8 mouse cellular contexts compared by ENCODE assay signal in the genomic region with DNA sequence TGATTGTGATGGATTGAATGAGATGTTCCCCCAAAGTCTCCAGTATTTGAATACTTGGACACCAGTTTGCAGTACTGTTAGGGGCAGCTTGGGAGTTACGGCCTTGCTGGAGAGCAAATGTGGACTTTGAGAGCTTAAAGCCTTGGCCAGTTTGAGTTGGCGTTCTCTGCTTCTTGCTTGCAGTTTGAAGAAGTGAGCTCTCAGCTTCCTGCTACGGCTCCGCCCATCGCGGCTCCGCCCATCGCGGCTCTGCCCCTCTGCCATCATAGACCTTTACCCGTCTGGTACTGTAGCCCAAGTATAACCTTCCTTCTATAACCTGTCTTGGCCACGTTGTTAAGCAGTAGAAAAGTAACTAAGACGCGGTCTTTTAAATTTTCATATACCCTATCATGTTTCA.
DNase-seq lines count a peak whose midpoint lies in the region; ATAC-seq and TF ChIP-seq lines count a peak whose summit lies in the region.

No protein-coding gene starts in this region.

- no peak overlapping the region for H3K4me2 ChIP-seq in hindbrain, embryonic 11.5 days (replicated peaks; ENCODE audit: low read depth, low read length)
- peak overlapping the region; percentile 70 for H3K4me2 ChIP-seq in limb, embryonic 12.5 days
- H3K4me2 ChIP-seq in midbrain, embryonic 13.5 days (replicated peaks), result peak overlapping the region; percentile 52

- no peak for ATAC-seq in hindbrain, embryonic 11.5 days (ENCODE audit: low FRiP score)
- no peak for ATAC-seq in limb, embryonic 12.5 days (ENCODE audit: insufficient number of reproducible peaks, insufficient read depth, low FRiP score, low TSS enrichment, low read depth)
- no peak for ATAC-seq in midbrain, embryonic 13.5 days

- intact Hi-C loops in left cerebral cortex, adult 2 months (cut with DNase I), result loop anchor here (2.0 to 5.0 kb wide), 4 partner anchors 141 to 618 kb away; partner anchors contain the start of gene Rpf1

- WGBS in hindbrain, embryonic 11.5 days, result 21% methylated on average over 13 of the region's 13 CpGs
- WGBS in limb, embryonic 12.5 days, result 15% methylated on average over 13 of the region's 13 CpGs
- WGBS in midbrain, embryonic 13.5 days, result 19% methylated on average over 13 of the region's 13 CpGs

- no peaks in the 10 kb centered on the region for H3K36me3 ChIP-seq in hindbrain, embryonic 11.5 days (ENCODE audit: control insufficient read depth, insufficient read depth, low read length)
- no peaks in the 10 kb centered on the region for H3K36me3 ChIP-seq in limb, embryonic 12.5 days
- no peaks in the 10 kb centered on the region for H3K36me3 ChIP-seq in midbrain, embryonic 13.5 days

- no peak overlapping the region for H3K27ac ChIP-seq in hindbrain, embryonic 11.5 days (ENCODE audit: low read depth, low read length)
- no peak overlapping the region for H3K27ac ChIP-seq in limb, embryonic 12.5 days
- no peak overlapping the region for H3K27ac ChIP-seq in midbrain, embryonic 13.5 days
- H3K27ac ChIP-seq in left cerebral cortex, adult 2 months, result no peak overlapping the region

- H3K4me3 ChIP-seq in hindbrain, embryonic 11.5 days (ENCODE audit: low read depth, low read length), result no peak overlapping the region
- no peak overlapping the region for H3K4me3 ChIP-seq in limb, embryonic 12.5 days (replicated peaks)
- H3K4me3 ChIP-seq in midbrain, embryonic 13.5 days (replicated peaks), result 0 out of 2 replicates have a peak overlapping the region, but pooled peaks have one; percentile 13
- H3K4me3 ChIP-seq in left cerebral cortex, adult 2 months, result no peak overlapping the region

- TF ChIP-seq CTCF in left cerebral cortex, adult 2 months (IDR thresholded peaks at IDR 0.05), result no peak

- H3K9me3 ChIP-seq in hindbrain, embryonic 11.5 days (ENCODE audit: control insufficient read depth, low read length), result no peaks in the 10 kb centered on the region
- H3K9me3 ChIP-seq in limb, embryonic 12.5 days, result no peaks in the 10 kb centered on the region
- no peaks in the 10 kb centered on the region for H3K9me3 ChIP-seq in midbrain, embryonic 13.5 days

- H3K27me3 ChIP-seq in hindbrain, embryonic 11.5 days (ENCODE audit: control insufficient read depth, insufficient read depth, low read length), result no peaks in the 10 kb centered on the region; the same call in 1 of the 2 replicates
- peaks cover 7% of the 10 kb centered on the region; the same call in 1 of the 2 replicates for H3K27me3 ChIP-seq in limb, embryonic 12.5 days
- peaks cover 12% of the 10 kb centered on the region; the same call in 1 of the 2 replicates for H3K27me3 ChIP-seq in midbrain, embryonic 13.5 days

- peak; percentile 71 for DNase-seq in CD4-positive helper T cell, adult 2 months (ENCODE audit: low read depth, low spot score)
- DNase-seq in adrenal gland, postnatal 36 days, result peak; percentile 47 to 65
- peak; percentile 45 for DNase-seq in hindbrain, embryonic 11.5 days (ENCODE audit: low spot score)
- no peak for DNase-seq in right cerebral cortex, postnatal 4 days
- no peak for DNase-seq in layer of hippocampus, adult 9-10 months (ENCODE audit: low spot score)
- DNase-seq in left cerebral cortex, adult 2 months (ENCODE audit: extremely low spot score in 1 of 2, low spot score in 2 of 2), result no peak

- peaks cover 3% of the 10 kb centered on the region; the same call in 1 of the 2 replicates for H3K4me1 ChIP-seq in hindbrain, embryonic 11.5 days (replicated peaks; ENCODE audit: control insufficient read depth, insufficient read depth, low read length)
- H3K4me1 ChIP-seq in limb, embryonic 12.5 days (replicated peaks), result peaks cover 14% of the 10 kb centered on the region
- H3K4me1 ChIP-seq in midbrain, embryonic 13.5 days (replicated peaks), result peaks cover 21% of the 10 kb centered on the region

- no peak overlapping the region for H3K9ac ChIP-seq in hindbrain, embryonic 11.5 days (ENCODE audit: low read depth, low read length)
- no peak overlapping the region for H3K9ac ChIP-seq in limb, embryonic 12.5 days (replicated peaks)
- no peak overlapping the region for H3K9ac ChIP-seq in midbrain, embryonic 13.5 days (replicated peaks)

Comparison
In these comparisons a context has a peak if more than half of its experiments do, and no peak if none do; other contexts are left out.
1. DNase-seq: peak in CD4-positive helper T cell, adult 2 months (single experiment), adrenal gland, postnatal 36 days (2 of 2) and hindbrain, embryonic 11.5 days (single experiment); none in right cerebral cortex, postnatal 4 days (single experiment), layer of hippocampus, adult 9-10 months (single experiment) and left cerebral cortex, adult 2 months (0 of 2).